Mouse (Mus musculus) bone marrow macrophage, adult 2 months (primary cell): ENCODE data around the gene Qtrt2.

Source experiments
- CTCF ChIP-seq: IDR thresholded peaks from 2 replicates; pipeline ENCODE4 v1.5.1; 2012; ENCODE audit warnings: low read depth, mild to moderate bottlenecking, low read length, moderate library complexity
- POLR2A ChIP-seq: IDR thresholded peaks from 2 replicates; pipeline ENCODE4 v1.6.1; 2012; ENCODE audit warnings: mild to moderate bottlenecking, low read depth, low read length, borderline replicate concordance

DNA sequence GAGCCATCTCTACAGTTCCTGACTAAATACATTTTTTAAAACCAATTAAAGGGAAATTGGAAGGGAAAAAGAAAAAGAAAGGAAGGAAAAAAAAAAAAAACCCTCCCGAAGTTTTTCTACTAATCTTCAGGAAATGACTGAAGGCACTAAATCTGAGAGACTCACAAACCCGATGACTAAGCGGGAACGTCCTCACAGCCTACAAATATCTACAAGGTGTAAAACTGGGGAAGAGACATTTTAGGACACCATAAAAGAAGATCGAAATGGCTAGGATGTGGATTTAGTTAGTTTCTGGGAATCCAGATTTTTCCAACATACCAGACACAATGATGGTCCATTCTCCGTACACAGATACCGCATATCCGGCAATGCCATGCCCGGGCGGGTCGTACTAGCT lies 46.5 kb upstream of the Qtrt2 start:
- no peak for TF ChIP-seq POLR2A
- no peak for TF ChIP-seq CTCF
